Mouse (Mus musculus): ENCODE measurements around the gene Wdfy3.

DNA sequence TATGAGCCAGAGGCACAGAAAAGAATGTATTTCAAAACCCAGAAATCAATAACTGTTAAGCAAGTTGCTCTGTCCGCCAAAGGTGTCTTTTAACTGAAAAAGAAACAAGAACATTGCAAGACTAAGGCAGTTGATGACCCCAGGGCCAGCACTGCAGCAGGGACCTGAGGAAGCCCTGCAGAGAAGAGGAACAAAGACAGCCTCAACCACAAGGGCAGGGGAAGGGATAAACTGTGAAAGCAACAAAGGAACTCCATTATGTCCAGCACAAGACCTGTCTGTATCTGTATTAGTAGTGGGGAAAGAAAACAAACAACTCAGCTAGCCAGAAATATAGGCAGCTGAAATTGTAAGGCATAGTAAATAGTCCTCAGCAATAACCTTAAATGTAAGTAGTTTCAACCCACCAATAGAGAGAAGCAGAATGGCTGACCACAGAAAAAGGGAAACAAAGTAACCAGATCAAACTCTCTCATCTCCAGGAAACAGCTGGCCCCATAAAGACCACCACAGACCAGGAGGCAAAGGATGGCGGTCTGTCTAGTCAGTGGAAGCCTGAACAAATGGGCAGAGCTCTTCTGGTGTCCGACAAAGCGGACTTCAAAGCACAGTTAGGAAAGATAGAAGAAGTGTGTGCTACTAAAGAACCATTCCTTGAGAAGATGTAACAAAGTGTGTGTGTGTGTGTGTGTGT lies 283.7 kb downstream of the Wdfy3 start:
- TF ChIP-seq POLR2A (IDR thresholded peaks at IDR 0.05; ENCODE audit: borderline replicate concordance, control insufficient read depth, low read depth, low read length) (no peak), CTCF (IDR thresholded peaks at IDR 0.05; ENCODE audit: control insufficient read depth, insufficient read depth, low read length) (no peak)

Measured in bone marrow, adult 2 months (tissue).